Mouse (Mus musculus): Measurements from ENCODE around the gene Cx3cl1. TPM values are rescaled to one million over a fixed set of nuclear protein-coding genes. Genes with fewer than 3 reads are reported as not detected.

Gene Cx3cl1
- polyA plus RNA-seq, 1 experiment from 2014 or later, result 6.9 TPM

GRCm38 (mm10) chr8:94826210-94826609 is 54.4 kb downstream of the Cx3cl1 start:
- H3K27me3 ChIP-seq, result no peaks in the 10 kb centered on the region
- peaks cover 88% of the 10 kb centered on the region for H3K36me3 ChIP-seq (ENCODE audit: poor library complexity, severe bottlenecking)
- H3K4me3 ChIP-seq, result no peak overlapping the region
- H3K4me1 ChIP-seq, result no peaks in the 10 kb centered on the region
- no peaks in the 10 kb centered on the region for H3K9me3 ChIP-seq (replicated peaks)
- H3K4me2 ChIP-seq, result no peak overlapping the region
- no peak for ATAC-seq
- 94% methylated on average over 5 of the region's 5 CpGs for WGBS
- no peak overlapping the region for H3K27ac ChIP-seq
- H3K9ac ChIP-seq, result no peak overlapping the region

- WGBS, result 88% methylated on average over 6 of the region's 6 CpGs
- ATAC-seq, result no peak
- peaks cover 4% of the 10 kb centered on the region; the same call in 1 of the 2 replicates for H3K4me1 ChIP-seq
- H3K9me3 ChIP-seq (replicated peaks), result no peaks in the 10 kb centered on the region
- H3K4me2 ChIP-seq, result no peak overlapping the region
- H3K9ac ChIP-seq, result no peak overlapping the region
- H3K4me3 ChIP-seq, result no peak overlapping the region
- peaks cover 82% of the 10 kb centered on the region for H3K36me3 ChIP-seq (ENCODE audit: poor library complexity, severe bottlenecking)
- no peak overlapping the region for H3K27ac ChIP-seq
- no peaks in the 10 kb centered on the region for H3K27me3 ChIP-seq
These were observed 56.5 kb downstream of the Cx3cl1 start for GRCm38 (mm10) chr8:94828284-94828683.

Other genes with a start within 250 kb of the Cx3cl1 start
- 14.3 and 18.6 TPM in 2 replicates for gene Cpne2, start 239.0 kb upstream of the Cx3cl1 start, polyA plus RNA-seq (2015; fragmentation: Nextera tagmentation; extraction: Ambion mirVana)
- gene Rspry1, start 170.1 kb upstream of the Cx3cl1 start, polyA plus RNA-seq (2015; fragmentation: Nextera tagmentation; extraction: Ambion mirVana), result 48.1 and 54.3 TPM in 2 replicates
- 108 TPM in 2 replicates for gene Fam192a, start 170.0 kb upstream of the Cx3cl1 start, polyA plus RNA-seq (2015; fragmentation: Nextera tagmentation; extraction: Ambion mirVana)
- 254 and 265 TPM in 2 replicates for gene Arl2bp, start 105.4 kb upstream of the Cx3cl1 start, polyA plus RNA-seq (2015; fragmentation: Nextera tagmentation; extraction: Ambion mirVana)
- 0.55 and 0.63 TPM in 2 replicates for gene Pllp, start 75.7 kb upstream of the Cx3cl1 start, polyA plus RNA-seq (2015; fragmentation: Nextera tagmentation; extraction: Ambion mirVana)
- not detected in 2 replicates for gene Ccl22, start 26.4 kb upstream of the Cx3cl1 start, polyA plus RNA-seq (2015; fragmentation: Nextera tagmentation; extraction: Ambion mirVana)
- not detected in 2 replicates for gene Ccl17, start 38.4 kb downstream of the Cx3cl1 start, polyA plus RNA-seq (2015; fragmentation: Nextera tagmentation; extraction: Ambion mirVana)
- 55.0 and 60.8 TPM in 2 replicates for gene Coq9, start 66.3 kb downstream of the Cx3cl1 start, polyA plus RNA-seq (2015; fragmentation: Nextera tagmentation; extraction: Ambion mirVana)
- gene Ciapin1, start 66.3 kb downstream of the Cx3cl1 start, polyA plus RNA-seq (2015; fragmentation: Nextera tagmentation; extraction: Ambion mirVana), result 162 and 176 TPM in 2 replicates
- gene Polr2c, start 85.4 kb downstream of the Cx3cl1 start, polyA plus RNA-seq (2015; fragmentation: Nextera tagmentation; extraction: Ambion mirVana), result 170 TPM in 2 replicates
- gene Dok4, start 104.3 kb downstream of the Cx3cl1 start, polyA plus RNA-seq (2015; fragmentation: Nextera tagmentation; extraction: Ambion mirVana), result 38.2 and 39.2 TPM in 2 replicates
- gene Ccdc102a, start 146.1 kb downstream of the Cx3cl1 start, polyA plus RNA-seq (2015; fragmentation: Nextera tagmentation; extraction: Ambion mirVana), result 5.6 TPM in 2 replicates
- 0.19 TPM in 1 of 2 replicates, not detected in the other for gene Adgrg5, start 151.7 kb downstream of the Cx3cl1 start, polyA plus RNA-seq (2015; fragmentation: Nextera tagmentation; extraction: Ambion mirVana)
- 156 and 178 TPM in 2 replicates for gene Adgrg1, start 202.7 kb downstream of the Cx3cl1 start, polyA plus RNA-seq (2015; fragmentation: Nextera tagmentation; extraction: Ambion mirVana)
- 0.79 and 1.0 TPM in 2 replicates for gene Adgrg3, start 245.7 kb downstream of the Cx3cl1 start, polyA plus RNA-seq (2015; fragmentation: Nextera tagmentation; extraction: Ambion mirVana)